Mouse (Mus musculus) lung, postnatal 14 days (tissue): ENCODE measurements around the gene Gm5799.
"Not testable (repeated sequence)": the region's sequence is repeated elsewhere in the genome, so short reads cannot be mapped to it uniquely, and the experiment has no call there.

Experiments used
- DNase-seq: peaks from one replicate; pipeline ENCODE4 v3.0.0; 2021

The Gm5799 gene

DNA sequence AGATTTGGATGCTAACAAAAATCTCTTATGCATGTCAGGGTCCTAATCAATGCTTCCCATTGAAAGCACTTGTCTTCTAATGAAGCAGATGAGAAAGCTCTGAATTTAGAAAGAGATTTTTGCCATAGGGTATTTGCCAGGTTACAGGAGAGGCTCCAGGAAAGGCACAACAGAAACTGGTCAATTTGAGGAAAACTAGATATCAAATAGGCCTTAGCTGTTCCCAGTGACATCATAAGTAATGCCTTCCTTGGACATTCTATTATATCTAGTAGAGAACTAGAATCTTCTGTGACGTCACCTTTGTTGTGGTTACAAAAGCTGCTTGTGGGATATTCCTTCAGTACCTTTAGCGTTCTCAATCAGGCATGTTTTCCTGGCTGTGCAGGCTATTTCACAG, at the start of gene Gm5799:
Gene Gm5799, plus strand, starts transcription at position 301 of the 400 bp plus-strand sequence.
- not testable (repeated sequence) for DNase-seq

DNA sequence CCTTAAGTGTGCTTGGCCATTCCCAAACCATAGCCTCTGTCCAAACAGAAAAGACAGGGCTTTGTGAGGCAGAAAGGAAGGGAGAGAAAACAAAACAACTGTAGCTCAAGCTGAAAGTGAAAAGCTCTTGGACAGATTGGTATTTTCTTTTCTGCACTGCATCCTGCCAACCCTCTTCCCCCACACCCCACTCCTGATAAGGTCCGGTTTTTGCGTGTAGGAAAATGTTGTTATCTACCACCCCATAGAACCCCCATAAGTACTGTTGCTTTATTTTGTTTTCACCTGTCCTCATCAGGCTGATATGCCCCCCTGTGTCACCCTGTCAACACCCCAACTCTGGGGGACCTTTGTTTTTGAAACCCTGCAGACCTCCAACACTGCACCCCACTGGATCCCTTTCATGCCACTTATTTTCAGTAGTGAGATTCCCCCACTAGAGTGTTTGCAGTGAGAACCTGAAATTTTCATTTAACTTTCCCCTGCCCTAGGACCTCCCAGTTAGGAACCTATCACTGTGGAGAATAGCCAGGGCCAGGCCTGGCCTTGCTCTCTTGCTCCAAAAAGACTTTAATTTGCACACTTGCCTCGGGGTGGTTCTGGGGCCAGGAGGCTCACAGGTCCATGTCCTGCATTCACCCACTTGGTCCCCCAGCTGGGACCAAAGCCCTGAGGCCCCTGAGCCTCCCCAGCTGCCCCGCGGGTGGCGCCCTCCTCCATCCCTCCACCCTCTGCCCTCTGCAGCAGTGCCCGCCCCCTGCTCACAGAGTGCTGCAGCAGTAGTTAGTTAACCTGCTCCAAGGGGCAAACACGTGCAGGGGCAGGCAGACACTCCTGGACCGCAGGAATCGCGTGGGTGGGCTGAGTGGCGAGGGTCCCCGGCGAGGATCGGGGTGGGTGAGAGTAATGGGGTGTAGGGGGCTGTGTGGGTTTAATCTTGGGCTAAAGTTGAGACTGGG, 12.0 kb upstream of the Gm5799 start:
- DNase-seq = not testable (repeated sequence)

DNA sequence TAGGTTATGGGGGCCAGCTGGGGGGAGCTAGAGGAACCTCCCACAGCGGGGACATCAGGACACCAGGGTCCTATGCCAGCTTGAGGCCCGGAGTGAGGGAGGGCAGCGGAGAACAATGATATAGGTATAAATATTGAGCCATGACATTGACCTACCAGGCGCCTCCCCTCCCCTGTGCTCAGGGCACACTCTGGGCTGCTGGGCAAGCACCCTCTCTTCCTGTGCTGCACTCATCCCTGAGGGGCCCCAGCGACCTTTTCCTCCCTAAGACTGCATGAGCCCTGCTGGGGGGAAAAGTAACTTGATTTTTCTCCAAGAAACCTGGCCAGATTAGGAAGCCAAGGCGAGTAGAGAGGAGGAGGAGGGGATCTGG, 11.4 kb upstream of the Gm5799 start:
- not testable (repeated sequence) for DNase-seq

DNA sequence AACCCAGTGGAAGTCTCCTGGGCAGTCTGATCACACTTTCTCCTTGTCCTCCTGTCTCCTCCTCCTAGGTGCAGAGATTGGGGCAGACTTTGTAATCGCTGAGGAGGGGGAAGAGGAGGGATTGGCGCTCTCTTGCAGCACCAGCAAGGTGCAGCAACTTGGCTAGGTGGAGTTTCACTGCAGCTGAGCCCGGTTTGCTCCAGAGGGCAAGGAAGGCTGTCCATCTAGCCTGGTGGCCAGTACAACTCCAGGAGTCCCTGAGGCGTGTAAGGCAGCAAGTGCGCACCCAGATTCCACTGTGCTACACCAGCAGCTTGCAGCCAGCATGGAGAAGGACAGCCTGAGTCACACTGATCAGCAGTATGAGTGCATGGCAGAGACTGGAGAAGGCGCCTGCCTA, 11.0 kb upstream of the Gm5799 start:
- not testable (repeated sequence) for DNase-seq

DNA sequence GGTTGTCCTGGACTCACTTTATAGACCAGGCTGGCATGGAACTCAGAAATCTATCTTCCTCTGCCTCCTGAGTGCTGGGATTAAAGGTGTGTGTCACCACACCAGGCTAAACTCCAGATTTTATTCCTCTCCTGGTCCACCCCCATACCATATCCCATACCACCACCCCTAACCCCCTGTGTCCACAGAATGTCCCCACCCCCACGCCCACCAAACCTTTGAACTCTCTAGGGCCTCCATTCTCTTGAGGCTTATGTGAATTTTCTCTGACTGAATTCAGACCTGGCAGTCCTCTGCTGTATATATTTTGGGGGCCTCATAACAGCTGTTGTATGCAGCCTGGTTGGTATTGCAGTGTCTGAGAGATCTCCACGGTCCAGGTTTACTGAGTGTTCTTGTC, 5.2 kb upstream of the Gm5799 start:
- DNase-seq = not testable (repeated sequence)

DNA sequence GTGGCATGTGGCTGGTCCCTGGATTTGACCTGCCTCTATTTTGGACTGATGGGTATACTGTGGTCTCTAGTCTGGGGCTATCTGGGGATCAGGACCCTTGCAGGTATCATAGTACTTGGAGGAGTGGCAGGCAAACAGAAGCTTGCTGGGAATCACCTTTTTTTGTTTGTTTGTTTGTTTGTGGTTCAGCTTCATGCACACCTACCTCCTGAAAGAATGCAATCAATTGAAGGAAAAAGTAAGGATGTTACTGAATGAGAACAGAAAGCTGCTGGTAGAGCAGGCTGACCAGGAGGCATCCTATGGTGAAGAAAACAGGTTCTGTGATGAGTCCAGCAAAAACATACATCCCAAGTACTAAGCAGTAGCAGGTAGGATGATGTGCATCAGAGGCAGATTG, 2.9 kb downstream of the Gm5799 start:
- DNase-seq = not testable (repeated sequence)

DNA sequence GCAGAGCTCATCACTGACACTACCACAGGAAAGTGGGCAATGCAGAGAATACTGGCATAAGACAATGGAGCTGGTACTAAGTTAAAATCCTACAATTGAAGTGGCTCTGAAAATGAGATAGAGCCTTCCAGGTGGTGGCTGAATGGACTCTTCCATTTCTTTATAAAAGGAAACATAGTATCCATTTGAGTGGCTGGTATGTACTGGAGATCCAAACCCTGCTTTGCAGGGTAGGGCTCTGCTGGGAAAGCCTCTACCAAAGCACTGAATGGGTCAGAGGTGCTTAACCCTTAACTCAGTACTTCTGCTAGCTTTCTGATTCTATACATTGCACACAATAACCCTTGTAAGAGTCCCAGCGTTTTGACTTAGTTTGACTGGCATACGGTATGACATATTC, 8.9 kb downstream of the Gm5799 start:
- not testable (repeated sequence) for DNase-seq

DNA sequence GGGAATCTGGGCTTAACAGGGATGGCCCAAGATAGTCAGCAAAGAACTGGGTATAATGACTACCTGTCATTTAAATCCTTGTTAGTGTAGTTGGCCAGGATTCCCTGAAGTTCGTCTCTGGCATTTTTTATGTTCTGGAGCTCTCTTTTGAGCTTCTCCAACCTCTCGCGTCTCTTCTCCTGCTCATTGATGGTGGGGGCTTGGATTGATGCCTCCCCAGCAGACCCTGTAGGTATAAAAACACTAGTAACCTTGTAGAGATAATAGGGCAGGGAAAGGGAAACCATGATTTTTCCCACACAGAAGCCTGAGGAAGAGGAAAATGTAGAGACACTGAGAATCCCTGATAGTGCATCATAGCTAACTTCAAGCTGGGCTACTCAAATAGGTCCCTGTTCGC, 34.6 kb downstream of the Gm5799 start:
- DNase-seq = not testable (repeated sequence)

DNA sequence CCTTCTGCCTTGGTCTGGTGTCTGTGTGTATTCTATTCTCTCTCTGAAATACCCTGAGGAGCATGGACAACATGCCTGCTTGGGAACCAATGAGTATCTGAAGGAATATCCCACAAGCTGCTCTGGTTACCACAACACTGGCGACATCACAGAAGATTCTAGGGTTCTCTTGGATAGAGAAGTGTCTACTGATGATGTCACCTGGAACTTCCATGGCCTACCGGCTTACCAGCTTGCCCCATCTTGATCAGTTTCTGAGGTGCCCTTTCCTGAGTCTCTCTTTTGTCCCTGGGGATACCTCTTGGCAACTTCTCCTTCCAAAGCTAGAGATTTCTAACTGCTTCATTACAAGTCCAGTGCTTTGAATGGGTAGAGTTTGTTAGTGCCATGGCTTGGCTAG, 35.7 kb downstream of the Gm5799 start, which contains the start of gene Gm17654:
Gene Gm17654, minus strand, starts transcription at position 101 of the 400 bp plus-strand sequence.
- not testable (repeated sequence) for DNase-seq
